Mouse (Mus musculus) left cerebral cortex, adult 2 months (tissue): ENCODE results near the gene Zfp607a. TPM values are rescaled to one million over a fixed set of nuclear protein-coding genes. Genes with fewer than 3 reads are reported as not detected.
"Not testable (repeated sequence)": the region's sequence is repeated elsewhere in the genome, so short reads cannot be mapped to it uniquely, and the experiment has no call there.

ENCODE experiments used
- DNase-seq, 2 experiments: peaks; one replicate each; pipeline ENCODE4 v3.0.0; 2021 to 2022; ENCODE audit warnings: low spot score in 2 of 2, mixed read lengths in 1 of 2; ENCODE audit errors: extremely low spot score in 1 of 2
- H3K27ac ChIP-seq: fragments of 200-600 bp; 2 replicates; pipeline ENCODE4 v1.8.1; 2022
- H3K4me3 ChIP-seq: fragments of 200-600 bp; 2 replicates; pipeline ENCODE4 v1.8.1; 2022
- CTCF ChIP-seq: fragments of 200-600 bp; IDR thresholded peaks from 2 replicates; pipeline ENCODE4 v1.8.1; 2022; ENCODE audit warnings: antibody characterized with exemption, mild to moderate bottlenecking, moderate library complexity
- intact Hi-C: fragments of 180-260 bp; cut with DNase I; formaldehyde crosslinking; loops from one replicate; pipeline ENCODE4 v1.15.1; 2025
- total RNA-seq, 2 experiments: library from RNA; stranded (reverse); gene quantifications; 2 replicates each; pipeline ENCODE4 v1.2.3; 2021

Gene Zfp607a
- total RNA-seq, 2 experiments from 2014 or later: 1.7 to 2.2 TPM

DNA sequence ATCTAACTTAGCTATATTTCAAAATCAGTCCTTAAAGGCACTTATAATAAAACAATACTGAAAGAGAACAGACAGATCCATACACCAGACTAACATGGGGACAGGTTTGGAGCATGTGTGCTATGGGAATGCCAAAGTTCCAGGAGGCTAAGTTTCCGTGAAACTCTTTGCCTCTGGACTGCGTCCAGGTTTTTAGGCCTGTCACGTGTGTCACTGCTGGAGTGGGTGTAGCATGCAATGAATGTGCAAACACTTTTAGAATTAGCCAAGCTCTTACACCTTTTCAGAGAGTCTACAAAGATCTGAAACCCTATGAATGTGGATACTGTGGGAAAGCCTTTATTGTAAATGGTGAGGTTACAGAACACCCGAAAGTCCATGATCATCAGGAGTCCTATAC lies 24.4 kb downstream of the Zfp607a start:
- intact Hi-C loops: no loop called here
- H3K27ac ChIP-seq: no peak overlapping the region
- no peak overlapping the region for H3K4me3 ChIP-seq
- TF ChIP-seq CTCF: no peak
- DNase-seq: no peak

DNA sequence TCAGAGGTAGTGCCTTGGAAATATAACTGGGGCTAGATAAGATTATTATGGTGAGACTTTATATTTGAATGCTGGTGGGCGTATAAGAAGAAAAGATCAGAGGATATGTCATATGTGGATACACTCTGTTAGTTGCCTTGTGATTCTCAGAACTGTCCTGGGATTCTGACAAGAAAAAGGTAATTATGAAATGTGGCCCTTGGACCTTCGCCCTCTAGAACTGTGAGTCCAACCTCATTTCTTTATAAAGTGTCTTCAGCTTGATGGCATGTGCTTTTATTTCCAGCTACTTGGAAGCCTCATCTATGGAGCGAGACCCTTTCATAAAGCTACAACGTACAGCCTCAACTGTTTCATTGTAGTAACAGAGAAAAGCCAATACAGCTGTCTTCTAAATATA lies 43.3 kb downstream of the Zfp607a start:
- TF ChIP-seq CTCF: no peak
- intact Hi-C loops: no loop called here
- H3K4me3 ChIP-seq: no peak overlapping the region

DNA sequence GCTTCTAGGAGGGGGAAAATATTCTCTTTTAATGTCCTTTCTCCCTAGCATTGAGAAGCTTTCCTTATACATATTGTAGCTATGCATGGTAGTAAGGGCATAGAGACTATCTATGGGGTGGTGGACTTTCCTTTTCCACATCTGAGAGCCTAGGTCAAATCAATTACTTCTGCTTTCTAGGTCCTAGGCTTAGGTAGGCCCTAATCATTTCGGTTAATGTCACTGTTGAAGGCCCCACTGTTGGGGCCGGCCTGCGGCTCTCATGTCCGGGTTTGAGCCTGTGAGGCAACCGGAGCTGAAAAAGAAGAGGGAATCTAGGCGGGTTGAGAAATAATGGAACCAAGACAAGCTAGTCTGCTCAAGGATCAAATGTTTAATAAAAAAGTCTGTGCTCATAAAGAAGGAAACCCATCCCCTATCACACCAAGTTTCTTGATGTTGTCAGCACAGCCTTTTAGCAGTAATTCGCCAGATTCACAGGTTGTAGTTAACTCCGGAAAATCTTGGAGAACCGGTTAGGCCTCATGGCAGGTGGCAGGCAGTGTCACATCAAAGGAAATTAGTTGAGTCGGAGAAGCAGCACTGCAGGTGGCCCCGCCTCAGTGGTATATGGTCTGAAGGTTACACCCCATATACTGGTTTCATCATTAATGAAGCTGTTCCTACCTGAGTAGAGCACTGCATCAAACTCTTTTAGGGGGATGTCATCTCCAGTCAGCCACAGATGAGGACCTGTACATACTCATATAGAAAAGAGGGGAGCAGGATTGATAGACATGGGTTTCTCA lies 47.9 kb downstream of the Zfp607a start:
- no peak for TF ChIP-seq CTCF
- no peak overlapping the region for H3K4me3 ChIP-seq
- intact Hi-C loops: no loop called here
- H3K27ac ChIP-seq: no peak overlapping the region
- DNase-seq: no peak

More for the DNA sequence above, 43.3 kb downstream of the Zfp607a start:
- no peak for DNase-seq
- no peak overlapping the region for H3K27ac ChIP-seq

DNA sequence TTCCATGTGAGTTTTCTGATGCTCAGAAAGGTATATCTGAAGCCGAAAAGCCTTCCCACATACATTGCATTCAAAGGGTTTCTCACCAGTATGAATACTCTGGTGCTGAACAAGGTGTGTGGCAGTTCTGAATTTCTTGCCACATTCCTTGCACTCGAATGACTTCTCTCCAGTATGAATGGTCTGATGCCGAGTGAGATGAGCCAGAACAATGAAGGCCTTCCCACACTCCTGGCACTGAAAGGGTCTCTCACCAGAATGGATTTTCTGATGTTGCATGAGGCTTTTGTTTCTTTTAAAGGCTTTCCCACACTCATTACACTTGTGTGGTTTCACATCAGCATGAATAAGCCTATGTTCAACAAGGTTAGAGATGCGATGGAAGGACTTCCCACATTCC lies 53.6 kb downstream of the Zfp607a start:
- H3K27ac ChIP-seq, DNase-seq, H3K4me3 ChIP-seq, intact Hi-C loops: not testable (repeated sequence)

DNA sequence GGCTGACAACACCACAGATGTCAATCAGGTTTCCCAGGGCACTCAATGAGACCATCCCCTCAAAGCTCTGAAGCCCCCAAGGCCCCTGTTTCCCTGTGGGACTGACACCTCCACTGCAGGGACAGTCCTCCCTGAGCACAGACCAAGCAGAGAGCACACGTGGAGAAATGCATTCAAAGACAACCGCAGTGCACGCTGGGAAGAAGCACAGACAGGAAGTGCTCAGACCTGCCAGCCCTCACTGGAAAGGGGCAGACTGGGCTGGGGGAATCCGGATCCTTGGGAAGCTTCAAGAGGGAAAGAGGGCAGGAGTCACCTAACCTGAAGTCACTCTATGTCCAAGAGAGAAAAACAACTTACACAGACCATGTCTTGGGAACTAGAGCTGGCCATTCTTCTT lies 69.7 kb downstream of the Zfp607a start:
- H3K4me3 ChIP-seq, DNase-seq, H3K27ac ChIP-seq, intact Hi-C loops: not testable (repeated sequence)

DNA sequence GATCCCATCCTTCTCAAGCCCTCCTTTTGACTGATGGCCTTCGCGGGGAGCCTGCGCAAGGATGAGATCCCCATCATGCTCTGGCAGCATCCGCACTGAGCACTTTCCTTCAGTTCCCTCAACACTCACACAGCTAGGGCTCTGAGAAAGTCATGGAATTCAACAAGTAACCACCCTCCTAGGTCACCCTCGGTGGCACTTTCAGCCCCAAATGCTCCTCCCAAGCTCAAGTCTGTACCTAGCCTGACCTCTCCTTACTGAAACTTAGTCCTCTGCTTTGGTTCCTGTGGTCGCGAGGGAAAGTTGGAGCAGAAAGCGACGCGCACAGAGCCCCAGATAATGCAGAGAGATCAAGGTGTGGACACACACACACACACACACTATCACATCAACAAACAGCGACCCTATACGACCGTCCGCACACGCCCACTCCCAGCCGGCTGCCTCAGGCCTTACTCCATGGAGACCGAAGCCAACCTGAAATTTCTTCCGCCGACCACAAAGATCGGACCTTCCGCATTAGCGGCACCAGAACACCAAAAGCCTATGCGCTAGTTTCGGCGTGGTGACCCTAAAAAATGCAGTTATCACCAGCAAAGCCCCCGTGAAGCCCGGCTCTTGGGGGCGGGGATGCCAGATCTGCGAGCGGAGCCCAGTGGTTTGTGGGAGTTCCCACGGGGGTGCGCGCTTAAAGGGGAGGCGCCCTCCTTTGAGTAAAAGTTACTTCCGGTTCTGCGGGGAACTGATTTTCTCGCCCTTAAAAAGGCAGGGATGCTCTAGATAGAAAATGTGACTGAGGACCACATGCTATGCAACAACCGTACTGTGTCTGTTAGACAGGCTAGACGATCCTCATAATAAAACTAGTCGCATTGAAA lies 71.7 kb downstream of the Zfp607a start, which contains the start of gene Zfp974:
Zfp974 (minus strand) TSS at position 643 of the 878 bp plus-strand sequence.
- intact Hi-C loops: loop anchor here (1.0 kb wide), 1 partner anchor 91 kb away; the partner anchor contains the start of gene Zfp59
- TF ChIP-seq CTCF: no peak
- Histone ChIP-seq H3K4me3 (peak within 1 kb of the TSS; percentile 74), H3K27ac (peak within 1 kb of the TSS; percentile 65; the same call in 1 of the 2 replicates)
- DNase-seq: peak; percentile 59 to 60

Other genes starting within 250 kb of the Zfp607a start
- gene Ttc9b, start 203.6 kb upstream of the Zfp607a start, total RNA-seq: 100 to 1,000 TPM in 1 of 2 experiments, 10 to 100 TPM in 1; 99.1 to 101 TPM
- 100 to 1,000 TPM; 202 to 214 TPM for gene Map3k10, start 182.9 kb upstream of the Zfp607a start, total RNA-seq
- gene Zfp607b, start 168.2 kb upstream of the Zfp607a start, total RNA-seq: 10 to 100 TPM; 11.8 to 11.9 TPM
- 10 to 100 TPM; 31.9 to 35.0 TPM for gene Zfp60, start 126.1 kb upstream of the Zfp607a start, total RNA-seq
- gene Zfp626, start 50.3 kb upstream of the Zfp607a start, total RNA-seq: 1 to 10 TPM; 9.1 to 9.3 TPM
- gene Zfp59, start 18.9 kb upstream of the Zfp607a start, total RNA-seq: 1 to 10 TPM; 4.1 to 5.0 TPM
- gene Zfp974, start 71.9 kb downstream of the Zfp607a start, total RNA-seq: 10 to 100 TPM; 14.9 to 19.3 TPM
- 10 to 100 TPM; 19.2 to 22.1 TPM for gene Zfp780b, start 121.6 kb downstream of the Zfp607a start, total RNA-seq
- 1 to 10 TPM; 7.0 to 7.1 TPM for gene Zfp850, start 156.6 kb downstream of the Zfp607a start, total RNA-seq
- gene Psmc4, start 192.6 kb downstream of the Zfp607a start, total RNA-seq: 100 to 1,000 TPM; 127 to 130 TPM
- under 1 TPM; 0.26 to 0.36 TPM for gene Fcgbp, start 213.7 kb downstream of the Zfp607a start, total RNA-seq